Mouse (Mus musculus) forebrain, embryonic 14.5 days (tissue): ENCODE data around the gene Tfcp2. TPM values are rescaled to one million over a fixed set of nuclear protein-coding genes. Genes with fewer than 3 reads are reported as not detected.

Experiments used
- ATAC-seq: fragments of 200-750 bp; cut with Nextera tagmentation; 2 replicates; pipeline ENCODE4 v1.8.0; 2017; ENCODE audit warnings: mild to moderate bottlenecking, moderate library complexity
- DNase-seq: peaks from one replicate; pipeline ENCODE4 v3.0.0-alpha.2; 2015; ENCODE audit warnings: low spot score
- H3K27ac ChIP-seq: fragments of 300-500 bp; sonication (generic); 2 replicates; pipeline ENCODE4 v1.5.1; 2014; ENCODE audit warnings: low read depth, mild to moderate bottlenecking, control low read depth, low read length, moderate library complexity
- H3K27me3 ChIP-seq: fragments of 300-500 bp; sonication (generic); replicated peaks from 2 replicates; pipeline ENCODE4 v1.6.1; 2014; ENCODE audit warnings: low read length, control low read depth, mixed read lengths; ENCODE audit not compliant: control insufficient read depth, insufficient read depth
- H3K36me3 ChIP-seq: fragments of 300-500 bp; sonication (generic); 2 replicates; pipeline ENCODE4 v1.6.1; 2014; ENCODE audit warnings: low read length, control low read depth; ENCODE audit not compliant: control insufficient read depth, insufficient read depth
- H3K4me1 ChIP-seq: fragments of 300-500 bp; sonication (generic); 2 replicates; pipeline ENCODE4 v1.6.1; 2014; ENCODE audit warnings: antibody characterized with exemption, low read length, control low read depth; ENCODE audit not compliant: control insufficient read depth, insufficient read depth
- H3K4me2 ChIP-seq: fragments of 300-500 bp; sonication (generic); 2 replicates; pipeline ENCODE4 v1.6.1; 2014; ENCODE audit warnings: mild to moderate bottlenecking, control low read depth, low read length
- H3K4me3 ChIP-seq: fragments of 300-500 bp; sonication (generic); 2 replicates; pipeline ENCODE4 v1.5.1; 2014; ENCODE audit warnings: low read depth, low read length, control low read depth
- H3K9ac ChIP-seq: fragments of 300-500 bp; sonication (generic); 2 replicates; pipeline ENCODE4 v1.6.1; 2014; ENCODE audit warnings: mild to moderate bottlenecking, low read length, control low read depth, moderate library complexity
- H3K9me3 ChIP-seq: fragments of 300-500 bp; sonication (generic); replicated peaks from 2 replicates; pipeline ENCODE4 v1.6.1; 2016; ENCODE audit warnings: low read length, control low read depth, mixed read lengths; ENCODE audit not compliant: control insufficient read depth
- WGBS: fragments of 180-500 bp; shearing (Covaris S2); extraction: QIAGEN DNeasy Blood & Tissue Kit; methylation state at CpG from one replicate; pipeline ENCODE4 v1.1.7; 2014; 5-methylcytosine and 5-hydroxymethylcytosine counted together
- polyA plus RNA-seq: library from polyadenylated mRNA; unstranded; fragments of >200 nt; fragmentation: Nextera tagmentation; extraction: Ambion mirVana; gene quantifications from 2 replicates; pipeline ENCODE4 v1.2.1, GENCODE M21; 2014

Gene Tfcp2
- polyA plus RNA-seq, 1 experiment from 2014 or later: 22.1 TPM

- H3K27me3 ChIP-seq: no peaks in the 10 kb centered on the region
- peaks cover 12% of the 10 kb centered on the region for H3K4me1 ChIP-seq
- peak overlapping the region; percentile 81 for H3K4me2 ChIP-seq
- WGBS: 40% methylated on average over 7 of the region's 8 CpGs
- H3K36me3 ChIP-seq: peaks cover 13% of the 10 kb centered on the region
- no peaks in the 10 kb centered on the region for H3K9me3 ChIP-seq
- no peak overlapping the region for H3K4me3 ChIP-seq
- DNase-seq: no peak
- H3K27ac ChIP-seq: no peak overlapping the region
- ATAC-seq: no peak
- 0 out of 2 replicates have a peak overlapping the region, but pooled peaks have one; percentile 29 for H3K9ac ChIP-seq
Measured at GRCm38 (mm10) chr15:100467738-100468137, 84.1 kb downstream of the Tfcp2 start.

- no peak overlapping the region for H3K4me2 ChIP-seq
- peaks cover 12% of the 10 kb centered on the region for H3K4me1 ChIP-seq
- 73% methylated on average over 2 of the region's 2 CpGs for WGBS
- no peak for DNase-seq
- H3K27ac ChIP-seq: no peak overlapping the region
- no peak for ATAC-seq
- H3K27me3 ChIP-seq: no peaks in the 10 kb centered on the region
- no peak overlapping the region for H3K9ac ChIP-seq
- H3K4me3 ChIP-seq: no peak overlapping the region
- H3K36me3 ChIP-seq: no peaks in the 10 kb centered on the region
- no peaks in the 10 kb centered on the region for H3K9me3 ChIP-seq
Measured at GRCm38 (mm10) chr15:100465432-100465831, 86.4 kb downstream of the Tfcp2 start.

GRCm38 (mm10) chr15:100463712-100464111 is 88.1 kb downstream of the Tfcp2 start:
- WGBS: 29% methylated on average over 6 of the region's 6 CpGs
- H3K9me3 ChIP-seq: no peaks in the 10 kb centered on the region
- DNase-seq: peak; percentile 74
- H3K9ac ChIP-seq: no peak overlapping the region
- no peak overlapping the region for H3K27ac ChIP-seq
- no peak overlapping the region for H3K4me2 ChIP-seq
- H3K36me3 ChIP-seq: no peaks in the 10 kb centered on the region
- no peak for ATAC-seq
- no peaks in the 10 kb centered on the region for H3K27me3 ChIP-seq
- no peak overlapping the region for H3K4me3 ChIP-seq
- peaks cover 6% of the 10 kb centered on the region for H3K4me1 ChIP-seq

- no peak for ATAC-seq
- no peaks in the 10 kb centered on the region for H3K9me3 ChIP-seq
- 44% methylated on average over 5 of the region's 5 CpGs for WGBS
Measured at GRCm38 (mm10) chr15:100462086-100462485, 89.7 kb downstream of the Tfcp2 start.

GRCm38 (mm10) chr15:100461646-100462045 is 90.2 kb downstream of the Tfcp2 start:
- no peak for DNase-seq
- ATAC-seq: no peak
- no peaks in the 10 kb centered on the region for H3K9me3 ChIP-seq
- H3K36me3 ChIP-seq: no peaks in the 10 kb centered on the region
- H3K27ac ChIP-seq: no peak overlapping the region
- H3K4me3 ChIP-seq: no peak overlapping the region
- no peaks in the 10 kb centered on the region for H3K27me3 ChIP-seq
- H3K9ac ChIP-seq: no peak overlapping the region
- WGBS: 79% methylated on average over 9 of the region's 9 CpGs
- no peak overlapping the region for H3K4me2 ChIP-seq
- H3K4me1 ChIP-seq: no peaks in the 10 kb centered on the region

More at GRCm38 (mm10) chr15:100462086-100462485, 89.7 kb downstream of the Tfcp2 start:
- Histone ChIP-seq H3K36me3 (no peaks in the 10 kb centered on the region), H3K27ac (no peak overlapping the region), H3K4me3 (no peak overlapping the region), H3K4me1 (no peaks in the 10 kb centered on the region), H3K9ac (no peak overlapping the region), H3K27me3 (no peaks in the 10 kb centered on the region), H3K4me2 (no peak overlapping the region)
- DNase-seq: no peak

GRCm38 (mm10) chr15:100460942-100461341 is 90.9 kb downstream of the Tfcp2 start:
- H3K9me3 ChIP-seq: no peaks in the 10 kb centered on the region
- no peaks in the 10 kb centered on the region for H3K27me3 ChIP-seq
- H3K4me3 ChIP-seq: no peak overlapping the region
- no peaks in the 10 kb centered on the region for H3K36me3 ChIP-seq
- ATAC-seq (no peak), DNase-seq (peak; percentile 31)
- H3K27ac ChIP-seq: no peak overlapping the region
- H3K4me1 ChIP-seq: no peaks in the 10 kb centered on the region
- 10% methylated on average over 12 of the region's 12 CpGs for WGBS
- peak overlapping the region; percentile 10; the same call in 1 of the 2 replicates for H3K4me2 ChIP-seq
- no peak overlapping the region for H3K9ac ChIP-seq

- WGBS: 51% methylated on average over 10 of the region's 10 CpGs
- ATAC-seq: no peak
- Histone ChIP-seq H3K27me3 (no peaks in the 10 kb centered on the region), H3K27ac (no peak overlapping the region), H3K9ac (no peak overlapping the region), H3K4me2 (no peak overlapping the region), H3K36me3 (no peaks in the 10 kb centered on the region), H3K4me3 (no peak overlapping the region), H3K4me1 (no peaks in the 10 kb centered on the region), H3K9me3 (no peaks in the 10 kb centered on the region)
- DNase-seq: peak; percentile 64
Measured at GRCm38 (mm10) chr15:100458055-100458454, 93.8 kb downstream of the Tfcp2 start.

- H3K27ac ChIP-seq: no peak overlapping the region
- peak; percentile 91 for DNase-seq
- peak; percentile 80 for ATAC-seq
- 10% methylated on average over 17 of the region's 17 CpGs for WGBS
- H3K27me3 ChIP-seq: no peaks in the 10 kb centered on the region
- H3K9me3 ChIP-seq: no peaks in the 10 kb centered on the region
- no peaks in the 10 kb centered on the region for H3K4me1 ChIP-seq
- no peak overlapping the region for H3K4me2 ChIP-seq
- no peaks in the 10 kb centered on the region for H3K36me3 ChIP-seq
- no peak overlapping the region for H3K4me3 ChIP-seq
- H3K9ac ChIP-seq: no peak overlapping the region
Measured at GRCm38 (mm10) chr15:100457340-100457739, 94.5 kb downstream of the Tfcp2 start.

GRCm38 (mm10) chr15:100456356-100456991 is 95.3 kb downstream of the Tfcp2 start:
- H3K4me3 ChIP-seq: no peak overlapping the region
- no peak overlapping the region for H3K27ac ChIP-seq
- no peak for ATAC-seq
- no peak overlapping the region for H3K4me2 ChIP-seq
- 59% methylated on average over 7 of the region's 7 CpGs for WGBS
- no peaks in the 10 kb centered on the region for H3K9me3 ChIP-seq
- no peaks in the 10 kb centered on the region for H3K36me3 ChIP-seq
- no peaks in the 10 kb centered on the region for H3K4me1 ChIP-seq
- no peak overlapping the region for H3K9ac ChIP-seq
- no peaks in the 10 kb centered on the region for H3K27me3 ChIP-seq
- DNase-seq: no peak
